Mouse (Mus musculus) myocyte (in vitro differentiated cells): ENCODE measurements around the gene Nos1ap.

Source experiments
- MYOG ChIP-seq, 3 experiments: IDR thresholded peaks; one replicate each; pipeline ENCODE4 v1.6.1; 2011; ENCODE audit warnings: control low read depth in 2 of 3, low read depth in 2 of 3, mild to moderate bottlenecking in 2 of 3; ENCODE audit not compliant: insufficient read length in 2 of 3, control insufficient read depth in 1 of 3, insufficient read depth in 1 of 3
- TCF12 ChIP-seq: IDR thresholded peaks from one replicate; pipeline ENCODE4 v1.6.1; 2011; ENCODE audit warnings: mild to moderate bottlenecking, control low read depth; ENCODE audit not compliant: poor library complexity, insufficient read depth, severe bottlenecking

GRCm38 (mm10) chr1:170398866-170399265 is 190.8 kb downstream of the Nos1ap start:
- TF ChIP-seq MYOG (IDR thresholded peaks at IDR 0.05; ENCODE audit: control insufficient read depth in 1 of 3, insufficient read depth in 1 of 3, insufficient read length in 2 of 3, low read depth in 2 of 3) (no peak), TCF12 (no peak)
